Mouse (Mus musculus) stomach, postnatal 0 days (tissue): ENCODE measurements around the gene Myct1.

ENCODE experiments used
- CTCF ChIP-seq: IDR thresholded peaks from 2 replicates; pipeline ENCODE4 v1.5.1; 2016; ENCODE audit warnings: antibody characterized with exemption, low read depth, mild to moderate bottlenecking, moderate library complexity
- EP300 ChIP-seq: optimal IDR thresholded peaks from 2 replicates; pipeline ENCODE3; 2016; ENCODE audit warnings: antibody characterized with exemption

DNA sequence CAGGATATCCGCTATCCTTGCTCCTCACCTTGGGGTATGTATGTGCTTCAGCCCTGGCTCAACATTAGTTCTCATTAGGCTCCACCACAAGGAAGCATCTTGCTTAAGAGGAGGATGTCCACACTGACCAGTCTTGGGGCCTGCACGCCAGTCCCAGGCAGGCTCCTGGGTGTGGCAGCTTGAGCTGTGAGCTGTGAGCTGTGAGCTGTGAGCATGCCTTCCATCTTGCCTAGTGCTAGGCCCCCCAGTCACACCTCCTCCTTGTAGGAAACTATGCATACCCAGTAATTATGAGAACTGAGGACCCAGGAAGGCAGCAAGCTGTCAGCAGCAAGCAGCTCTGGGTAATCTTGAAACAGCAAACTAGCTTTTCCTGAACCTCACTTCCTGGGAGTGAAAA, 44.9 kb upstream of the Myct1 start:
- TF ChIP-seq CTCF (no peak), EP300 (no peak)
